Mouse (Mus musculus) embryonic fibroblast, embryonic 13.5 days (primary cell): Measurements from ENCODE around the gene Olfr191.

ENCODE experiments used
- CTCF ChIP-seq: IDR thresholded peaks from 2 replicates; pipeline ENCODE4 v1.5.1; 2011; ENCODE audit warnings: mild to moderate bottlenecking, control low read depth, low read length, moderate library complexity, borderline replicate concordance; ENCODE audit not compliant: insufficient read depth
- POLR2A ChIP-seq: IDR thresholded peaks from 2 replicates; pipeline ENCODE4 v1.6.1; 2011; ENCODE audit warnings: low read depth, mild to moderate bottlenecking, control low read depth, low read length, moderate library complexity

- no peak for TF ChIP-seq CTCF
- TF ChIP-seq POLR2A, result no peak
Measured at GRCm38 (mm10) chr16:59047579-59047978, 42.0 kb downstream of the Olfr191 start.
